Mouse (Mus musculus): ENCODE data around the gene H2-M10.6. TPM values are rescaled to one million over a fixed set of nuclear protein-coding genes. Genes with fewer than 3 reads are reported as not detected.
"Not testable (repeated sequence)": the region's sequence is repeated elsewhere in the genome, so short reads cannot be mapped to it uniquely, and the experiment has no call there.

The H2-M10.6 gene
- polyA plus RNA-seq (2014; fragmentation: Nextera tagmentation; extraction: Ambion mirVana), result not detected in 2 replicates

- no peak within 1 kb of the TSS for H3K4me3 ChIP-seq (ENCODE audit: low read depth, low read length)
- no peak within 1 kb of the TSS for H3K9ac ChIP-seq (replicated peaks; ENCODE audit: low read depth, low read length)
- no peaks in the 10 kb centered on the region for H3K9me3 ChIP-seq (ENCODE audit: control insufficient read depth, low read depth, low read length)
- no peak for ATAC-seq (ENCODE audit: insufficient number of reproducible peaks, insufficient read depth, low FRiP score, low read depth)
- no peak within 1 kb of the TSS for H3K27ac ChIP-seq (ENCODE audit: low read length)
- no peak within 1 kb of the TSS for H3K4me2 ChIP-seq (replicated peaks; ENCODE audit: low read depth, low read length)
- no peaks in the 10 kb centered on the region for H3K4me1 ChIP-seq (ENCODE audit: control insufficient read depth, insufficient read depth, low read length)
- H3K27me3 ChIP-seq (ENCODE audit: control insufficient read depth, insufficient read depth, low read length), result no peaks in the 10 kb centered on the region
- H3K36me3 ChIP-seq (ENCODE audit: control insufficient read depth, insufficient read depth, low read length), result no peaks in the 10 kb centered on the region
These were observed at the start of gene H2-M10.6 for GRCm38 (mm10) chr17:36811871-36812270. Gene H2-M10.6 (plus strand): TSS chr17:36812171.

- no peaks in the 10 kb centered on the region for H3K27me3 ChIP-seq (ENCODE audit: control insufficient read depth, insufficient read depth, low read length)
- ATAC-seq (ENCODE audit: insufficient number of reproducible peaks, insufficient read depth, low FRiP score, low read depth), result no peak
- H3K9ac ChIP-seq (replicated peaks; ENCODE audit: low read depth, low read length), result no peak overlapping the region
- no peak overlapping the region for H3K4me3 ChIP-seq (ENCODE audit: low read depth, low read length)
- no peak overlapping the region for H3K4me2 ChIP-seq (replicated peaks; ENCODE audit: low read depth, low read length)
- no peaks in the 10 kb centered on the region for H3K36me3 ChIP-seq (ENCODE audit: control insufficient read depth, insufficient read depth, low read length)
- H3K4me1 ChIP-seq (ENCODE audit: control insufficient read depth, insufficient read depth, low read length), result no peaks in the 10 kb centered on the region
- H3K9me3 ChIP-seq (ENCODE audit: control insufficient read depth, low read depth, low read length), result no peaks in the 10 kb centered on the region
- no peak overlapping the region for H3K27ac ChIP-seq (ENCODE audit: low read length)
- WGBS, result 51% methylated on average over 2 of the region's 2 CpGs
These were observed 48.2 kb upstream of the H2-M10.6 start for GRCm38 (mm10) chr17:36763816-36764215.

- H3K4me1 ChIP-seq (ENCODE audit: control insufficient read depth, insufficient read depth, low read length); H3K27ac ChIP-seq (ENCODE audit: low read length); H3K4me2 ChIP-seq (replicated peaks; ENCODE audit: low read depth, low read length); H3K4me3 ChIP-seq (ENCODE audit: low read depth, low read length); H3K9me3 ChIP-seq (ENCODE audit: control insufficient read depth, low read depth, low read length); ATAC-seq (ENCODE audit: insufficient number of reproducible peaks, insufficient read depth, low FRiP score, low read depth); H3K36me3 ChIP-seq (ENCODE audit: control insufficient read depth, insufficient read depth, low read length); H3K9ac ChIP-seq (replicated peaks; ENCODE audit: low read depth, low read length); H3K27me3 ChIP-seq (ENCODE audit: control insufficient read depth, insufficient read depth, low read length): not testable (repeated sequence)
- WGBS, result 21% methylated on average over 2 of the region's 2 CpGs
These were observed 47.7 kb upstream of the H2-M10.6 start for GRCm38 (mm10) chr17:36764244-36764643.

GRCm38 (mm10) chr17:36765403-36765802 is 46.6 kb upstream of the H2-M10.6 start:
- not testable (repeated sequence) for H3K9me3 ChIP-seq (ENCODE audit: control insufficient read depth, low read depth, low read length); ATAC-seq (ENCODE audit: insufficient number of reproducible peaks, insufficient read depth, low FRiP score, low read depth); H3K27me3 ChIP-seq (ENCODE audit: control insufficient read depth, insufficient read depth, low read length); H3K27ac ChIP-seq (ENCODE audit: low read length); H3K9ac ChIP-seq (replicated peaks; ENCODE audit: low read depth, low read length); H3K4me2 ChIP-seq (replicated peaks; ENCODE audit: low read depth, low read length); H3K4me1 ChIP-seq (ENCODE audit: control insufficient read depth, insufficient read depth, low read length); H3K36me3 ChIP-seq (ENCODE audit: control insufficient read depth, insufficient read depth, low read length); H3K4me3 ChIP-seq (ENCODE audit: low read depth, low read length)
- 67% methylated on average over 2 of the region's 2 CpGs for WGBS

- H3K4me3 ChIP-seq (ENCODE audit: low read depth, low read length), result not testable (repeated sequence)
These were observed 39.4 kb upstream of the H2-M10.6 start, which contains the start of gene H2-M10.5 for GRCm38 (mm10) chr17:36772610-36773009. Gene H2-M10.5 (plus strand): TSS chr17:36772910.

GRCm38 (mm10) chr17:36781533-36781932 is 30.4 kb upstream of the H2-M10.6 start:
- no peak overlapping the region for H3K4me2 ChIP-seq (replicated peaks; ENCODE audit: low read depth, low read length)
- H3K4me3 ChIP-seq (ENCODE audit: low read depth, low read length), result no peak overlapping the region
- H3K36me3 ChIP-seq (ENCODE audit: control insufficient read depth, insufficient read depth, low read length), result no peaks in the 10 kb centered on the region
- 62% methylated on average over 3 of the region's 3 CpGs for WGBS
- H3K27me3 ChIP-seq (ENCODE audit: control insufficient read depth, insufficient read depth, low read length), result no peaks in the 10 kb centered on the region
- no peak overlapping the region for H3K9ac ChIP-seq (replicated peaks; ENCODE audit: low read depth, low read length)
- H3K9me3 ChIP-seq (ENCODE audit: control insufficient read depth, low read depth, low read length), result no peaks in the 10 kb centered on the region
- ATAC-seq (ENCODE audit: insufficient number of reproducible peaks, insufficient read depth, low FRiP score, low read depth), result no peak
- no peak overlapping the region for H3K27ac ChIP-seq (ENCODE audit: low read length)
- H3K4me1 ChIP-seq (ENCODE audit: control insufficient read depth, insufficient read depth, low read length), result no peaks in the 10 kb centered on the region

More at GRCm38 (mm10) chr17:36772610-36773009, 39.4 kb upstream of the H2-M10.6 start, which contains the start of gene H2-M10.5:
- not testable (repeated sequence) for H3K27ac ChIP-seq (ENCODE audit: low read length); H3K27me3 ChIP-seq (ENCODE audit: control insufficient read depth, insufficient read depth, low read length); H3K9me3 ChIP-seq (ENCODE audit: control insufficient read depth, low read depth, low read length); H3K4me2 ChIP-seq (replicated peaks; ENCODE audit: low read depth, low read length); H3K4me1 ChIP-seq (ENCODE audit: control insufficient read depth, insufficient read depth, low read length); H3K9ac ChIP-seq (replicated peaks; ENCODE audit: low read depth, low read length); ATAC-seq (ENCODE audit: insufficient number of reproducible peaks, insufficient read depth, low FRiP score, low read depth); H3K36me3 ChIP-seq (ENCODE audit: control insufficient read depth, insufficient read depth, low read length)
- WGBS, result 88% methylated on average over 2 of the region's 2 CpGs

- ATAC-seq (ENCODE audit: insufficient number of reproducible peaks, insufficient read depth, low FRiP score, low read depth); H3K9me3 ChIP-seq (ENCODE audit: control insufficient read depth, low read depth, low read length); H3K4me3 ChIP-seq (ENCODE audit: low read depth, low read length); H3K27ac ChIP-seq (ENCODE audit: low read length); H3K4me2 ChIP-seq (replicated peaks; ENCODE audit: low read depth, low read length); H3K4me1 ChIP-seq (ENCODE audit: control insufficient read depth, insufficient read depth, low read length); H3K36me3 ChIP-seq (ENCODE audit: control insufficient read depth, insufficient read depth, low read length); H3K27me3 ChIP-seq (ENCODE audit: control insufficient read depth, insufficient read depth, low read length); H3K9ac ChIP-seq (replicated peaks; ENCODE audit: low read depth, low read length): not testable (repeated sequence)
- 41% methylated on average over 1 of the region's 1 CpGs for WGBS
These were observed 25.5 kb upstream of the H2-M10.6 start for GRCm38 (mm10) chr17:36786483-36786886.

GRCm38 (mm10) chr17:36788351-36788750 is 23.6 kb upstream of the H2-M10.6 start:
- 45% methylated on average over 2 of the region's 2 CpGs for WGBS

GRCm38 (mm10) chr17:36788801-36789200 is 23.2 kb upstream of the H2-M10.6 start:
- 0 out of 2 replicates have a peak, but pooled peaks have one; percentile 18 for ATAC-seq (ENCODE audit: insufficient number of reproducible peaks, insufficient read depth, low FRiP score, low read depth)

More at GRCm38 (mm10) chr17:36788351-36788750, 23.6 kb upstream of the H2-M10.6 start:
- Histone ChIP-seq H3K4me1 (ENCODE audit: control insufficient read depth, insufficient read depth, low read length) (no peaks in the 10 kb centered on the region), H3K9ac (replicated peaks; ENCODE audit: low read depth, low read length) (no peak overlapping the region), H3K4me2 (replicated peaks; ENCODE audit: low read depth, low read length) (no peak overlapping the region), H3K27ac (ENCODE audit: low read length) (no peak overlapping the region), H3K4me3 (ENCODE audit: low read depth, low read length) (no peak overlapping the region), H3K27me3 (ENCODE audit: control insufficient read depth, insufficient read depth, low read length) (no peaks in the 10 kb centered on the region), H3K36me3 (ENCODE audit: control insufficient read depth, insufficient read depth, low read length) (no peaks in the 10 kb centered on the region), H3K9me3 (ENCODE audit: control insufficient read depth, low read depth, low read length) (no peaks in the 10 kb centered on the region)
- ATAC-seq (ENCODE audit: insufficient number of reproducible peaks, insufficient read depth, low FRiP score, low read depth), result no peak

More at GRCm38 (mm10) chr17:36788801-36789200, 23.2 kb upstream of the H2-M10.6 start:
- H3K4me3 ChIP-seq (ENCODE audit: low read depth, low read length); H3K36me3 ChIP-seq (ENCODE audit: control insufficient read depth, insufficient read depth, low read length); H3K27me3 ChIP-seq (ENCODE audit: control insufficient read depth, insufficient read depth, low read length); H3K9me3 ChIP-seq (ENCODE audit: control insufficient read depth, low read depth, low read length); H3K4me1 ChIP-seq (ENCODE audit: control insufficient read depth, insufficient read depth, low read length); H3K4me2 ChIP-seq (replicated peaks; ENCODE audit: low read depth, low read length); H3K9ac ChIP-seq (replicated peaks; ENCODE audit: low read depth, low read length); H3K27ac ChIP-seq (ENCODE audit: low read length): not testable (repeated sequence)

Measured in stomach, embryonic 14.5 days (tissue).